Mouse (Mus musculus): ENCODE data around the gene Fstl4. TPM values are rescaled to one million over a fixed set of nuclear protein-coding genes. Genes with fewer than 3 reads are reported as not detected.

Fstl4 gene
- polyA plus RNA-seq, 1 experiment from 2014 or later = 0.95 TPM

DNA sequence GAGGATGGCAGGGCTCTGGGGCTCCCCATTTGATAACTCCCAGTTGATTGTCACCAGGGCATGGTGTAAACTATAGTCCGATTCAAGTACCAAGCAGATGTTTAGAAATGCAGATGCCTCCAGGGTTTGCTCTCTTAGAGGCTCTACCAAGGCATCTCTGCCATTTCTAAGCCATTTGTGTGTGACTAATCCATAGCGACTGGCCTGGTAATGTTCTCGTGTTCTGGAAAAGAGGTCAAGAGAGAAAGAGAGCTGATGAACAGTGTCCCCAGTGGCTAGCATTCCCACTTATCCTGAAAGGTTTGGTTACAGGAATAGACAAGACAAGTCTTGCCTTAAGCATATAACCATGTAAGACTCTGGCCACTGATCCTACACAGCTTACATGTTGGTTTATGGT is 3.5 kb downstream of the Fstl4 start:
- no peak overlapping the region for H3K27ac ChIP-seq
- no peak for ATAC-seq (ENCODE audit: insufficient number of reproducible peaks, insufficient read depth, low FRiP score, low TSS enrichment, low read depth)
- H3K4me2 ChIP-seq = no peak overlapping the region
- no peaks in the 10 kb centered on the region for H3K9me3 ChIP-seq
- H3K4me1 ChIP-seq (replicated peaks) = peaks cover 18% of the 10 kb centered on the region
- 85% methylated on average over 3 of the region's 3 CpGs for whole genome bisulfite sequencing
- H3K4me3 ChIP-seq (replicated peaks) = no peak overlapping the region
- H3K9ac ChIP-seq (replicated peaks) = no peak overlapping the region
- no peaks in the 10 kb centered on the region for H3K36me3 ChIP-seq
- H3K27me3 ChIP-seq = peaks cover 64% of the 10 kb centered on the region

DNA sequence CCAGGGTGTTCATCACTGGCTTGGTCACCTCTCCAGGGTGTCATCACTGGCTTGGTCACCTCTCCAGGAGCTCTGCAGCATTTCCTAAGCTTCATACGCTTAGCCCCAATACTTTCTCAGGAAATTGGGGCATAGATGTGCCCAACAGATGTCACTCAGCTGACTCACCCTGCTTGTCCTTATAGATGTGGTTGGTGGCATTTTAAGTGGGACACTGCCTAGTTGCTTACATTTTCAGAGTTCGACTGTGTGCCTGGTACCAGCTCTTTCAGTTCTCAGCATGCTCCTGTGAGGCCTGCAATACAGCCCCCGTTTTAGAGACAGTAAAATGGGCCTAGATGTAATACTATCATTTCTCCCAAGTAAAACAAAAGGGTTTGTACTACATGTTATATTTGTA is 8.6 kb downstream of the Fstl4 start:
- Histone ChIP-seq H3K9me3 (no peaks in the 10 kb centered on the region), H3K4me2 (no peak overlapping the region), H3K9ac (replicated peaks) (no peak overlapping the region), H3K4me3 (replicated peaks) (no peak overlapping the region), H3K36me3 (no peaks in the 10 kb centered on the region), H3K27me3 (peaks cover 33% of the 10 kb centered on the region), H3K4me1 (replicated peaks) (no peaks in the 10 kb centered on the region; the same call in 1 of the 2 replicates), H3K27ac (no peak overlapping the region)
- 78% methylated on average over 3 of the region's 3 CpGs for WGBS
- ATAC-seq (ENCODE audit: insufficient number of reproducible peaks, insufficient read depth, low FRiP score, low TSS enrichment, low read depth) = no peak

DNA sequence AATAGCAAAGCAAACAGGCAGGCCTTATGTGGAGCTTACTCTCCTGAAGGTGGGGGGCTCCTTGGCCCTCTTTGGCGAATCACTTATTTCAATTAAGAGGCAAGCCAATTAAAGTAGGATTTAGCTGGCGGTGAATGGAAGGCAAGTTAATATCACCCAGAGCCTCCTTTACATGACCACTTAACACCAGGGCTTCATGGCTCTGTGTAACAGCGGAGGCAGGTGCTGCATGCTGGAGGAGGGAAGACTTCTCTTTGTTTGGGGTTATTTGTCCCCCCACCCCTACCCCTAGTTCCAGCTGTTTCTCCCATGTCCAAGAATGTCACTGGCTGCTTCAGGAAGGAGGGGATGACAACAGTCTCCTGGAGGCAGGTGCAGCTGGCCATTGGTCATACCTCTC is 10.9 kb downstream of the Fstl4 start:
- Histone ChIP-seq H3K4me1 (replicated peaks) (no peaks in the 10 kb centered on the region; the same call in 1 of the 2 replicates), H3K9me3 (no peaks in the 10 kb centered on the region), H3K27me3 (peaks cover 18% of the 10 kb centered on the region), H3K9ac (replicated peaks) (no peak overlapping the region), H3K4me2 (no peak overlapping the region), H3K27ac (no peak overlapping the region), H3K4me3 (replicated peaks) (no peak overlapping the region), H3K36me3 (no peaks in the 10 kb centered on the region)
- WGBS = 65% methylated on average over 3 of the region's 3 CpGs
- no peak for ATAC-seq (ENCODE audit: insufficient number of reproducible peaks, insufficient read depth, low FRiP score, low TSS enrichment, low read depth)

DNA sequence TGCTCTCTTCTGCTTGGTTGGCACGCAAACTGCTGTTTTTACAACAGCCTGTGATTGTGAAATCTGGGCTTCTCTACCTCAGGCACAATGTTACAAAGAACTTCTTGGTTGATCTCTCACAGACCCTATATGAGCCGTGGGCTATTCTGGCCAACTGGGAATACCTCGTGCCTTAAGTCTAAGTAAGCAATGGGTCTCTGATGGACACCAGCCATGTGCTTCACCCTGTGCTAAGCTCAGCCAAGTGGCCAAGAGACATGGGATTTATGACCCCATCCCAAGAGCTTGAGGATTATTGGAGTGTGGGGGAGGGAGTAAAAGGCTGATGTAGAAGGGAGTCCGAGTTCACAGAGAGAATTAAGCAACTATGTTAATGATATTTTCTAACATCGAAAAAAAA is 18.0 kb downstream of the Fstl4 start:
- no peak overlapping the region for H3K27ac ChIP-seq
- no peak overlapping the region for H3K4me3 ChIP-seq (replicated peaks)
- no peak overlapping the region for H3K4me2 ChIP-seq
- no peak overlapping the region for H3K9ac ChIP-seq (replicated peaks)
- WGBS = 78% methylated on average over 5 of the region's 5 CpGs
- H3K27me3 ChIP-seq = peaks cover 4% of the 10 kb centered on the region; the same call in 1 of the 2 replicates
- H3K36me3 ChIP-seq = no peaks in the 10 kb centered on the region
- H3K9me3 ChIP-seq = no peaks in the 10 kb centered on the region
- ATAC-seq (ENCODE audit: insufficient number of reproducible peaks, insufficient read depth, low FRiP score, low TSS enrichment, low read depth) = no peak
- no peaks in the 10 kb centered on the region for H3K4me1 ChIP-seq (replicated peaks)

DNA sequence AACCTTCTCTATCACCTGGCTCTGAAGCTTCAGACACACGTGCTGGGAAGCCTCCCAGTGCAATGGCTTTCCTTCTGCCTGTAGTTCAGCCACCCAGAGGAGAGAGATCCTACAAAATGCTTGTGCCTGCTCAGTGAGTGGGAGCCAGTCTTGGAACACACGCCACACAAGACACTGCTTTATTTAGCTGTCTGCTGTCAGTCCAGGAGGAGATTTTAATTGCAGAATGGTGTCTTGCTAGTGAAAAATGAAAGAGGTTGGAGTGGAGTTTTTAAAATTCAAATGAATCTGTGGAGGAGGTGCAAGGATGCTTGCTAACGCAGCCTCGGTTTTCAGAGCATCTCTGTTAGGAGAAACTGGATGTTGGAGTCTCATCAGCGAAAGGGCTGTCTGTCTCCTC is 29.9 kb downstream of the Fstl4 start:
- Histone ChIP-seq H3K27me3 (peaks cover 6% of the 10 kb centered on the region), H3K36me3 (no peaks in the 10 kb centered on the region), H3K4me2 (no peak overlapping the region), H3K9ac (replicated peaks) (no peak overlapping the region), H3K4me3 (replicated peaks) (no peak overlapping the region), H3K9me3 (no peaks in the 10 kb centered on the region), H3K27ac (no peak overlapping the region), H3K4me1 (replicated peaks) (no peaks in the 10 kb centered on the region)
- ATAC-seq (ENCODE audit: insufficient number of reproducible peaks, insufficient read depth, low FRiP score, low TSS enrichment, low read depth) = no peak
- 81% methylated on average over 5 of the region's 5 CpGs for WGBS

DNA sequence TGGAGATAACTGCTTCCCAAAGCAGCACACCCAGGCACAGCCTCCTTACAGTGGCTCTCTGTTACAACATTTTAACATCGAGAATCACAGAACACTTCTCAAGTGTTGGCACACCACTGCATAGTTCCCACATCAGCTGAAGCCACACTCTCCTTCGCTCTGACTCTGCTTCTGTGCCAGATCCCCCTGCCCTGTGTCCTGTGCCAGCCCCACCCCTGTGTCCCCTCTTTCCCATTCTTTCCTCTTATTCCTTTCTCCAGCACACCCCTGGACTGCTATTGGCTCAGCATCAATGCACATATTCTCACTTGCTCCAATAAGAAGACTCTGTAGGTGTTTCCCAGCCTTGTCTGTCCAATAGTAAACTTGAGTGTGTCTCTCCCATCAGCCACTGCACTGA is 45.1 kb downstream of the Fstl4 start:
- ATAC-seq (ENCODE audit: insufficient number of reproducible peaks, insufficient read depth, low FRiP score, low TSS enrichment, low read depth) = no peak
- H3K9me3 ChIP-seq = no peaks in the 10 kb centered on the region

DNA sequence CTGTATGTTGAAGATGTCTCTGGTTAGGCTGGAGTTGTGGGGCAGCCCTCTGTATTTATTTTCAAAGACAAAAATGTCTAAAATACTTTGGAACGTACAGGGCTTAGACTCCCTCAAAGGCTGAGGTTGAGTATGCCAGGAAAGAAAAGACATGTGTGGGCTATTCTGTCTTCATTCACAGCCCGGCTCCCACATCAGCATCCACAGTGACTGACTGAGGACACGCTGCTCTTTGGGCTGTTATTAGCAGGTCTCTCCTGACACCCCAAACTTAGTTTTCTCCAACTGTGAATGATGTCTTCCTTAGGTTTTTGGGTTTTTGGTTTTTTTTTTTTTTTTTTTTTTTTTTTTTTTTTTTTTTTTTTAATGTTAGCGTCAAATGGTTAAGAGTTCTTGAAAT is 51.6 kb downstream of the Fstl4 start:
- WGBS = 87% methylated on average over 4 of the region's 4 CpGs
- ATAC-seq (ENCODE audit: insufficient number of reproducible peaks, insufficient read depth, low FRiP score, low TSS enrichment, low read depth) = no peak
- Histone ChIP-seq H3K9me3 (no peaks in the 10 kb centered on the region), H3K4me1 (replicated peaks) (no peaks in the 10 kb centered on the region), H3K27me3 (peaks cover 5% of the 10 kb centered on the region; the same call in 1 of the 2 replicates), H3K27ac (no peak overlapping the region), H3K9ac (replicated peaks) (no peak overlapping the region), H3K36me3 (no peaks in the 10 kb centered on the region), H3K4me3 (replicated peaks) (no peak overlapping the region), H3K4me2 (no peak overlapping the region)

More for the DNA sequence above, 45.1 kb downstream of the Fstl4 start:
- Histone ChIP-seq H3K4me1 (replicated peaks) (no peaks in the 10 kb centered on the region), H3K4me3 (replicated peaks) (no peak overlapping the region), H3K36me3 (no peaks in the 10 kb centered on the region), H3K27ac (no peak overlapping the region), H3K9ac (replicated peaks) (no peak overlapping the region), H3K4me2 (no peak overlapping the region), H3K27me3 (peaks cover 5% of the 10 kb centered on the region; the same call in 1 of the 2 replicates)
- 79% methylated on average over 2 of the region's 2 CpGs for WGBS

DNA sequence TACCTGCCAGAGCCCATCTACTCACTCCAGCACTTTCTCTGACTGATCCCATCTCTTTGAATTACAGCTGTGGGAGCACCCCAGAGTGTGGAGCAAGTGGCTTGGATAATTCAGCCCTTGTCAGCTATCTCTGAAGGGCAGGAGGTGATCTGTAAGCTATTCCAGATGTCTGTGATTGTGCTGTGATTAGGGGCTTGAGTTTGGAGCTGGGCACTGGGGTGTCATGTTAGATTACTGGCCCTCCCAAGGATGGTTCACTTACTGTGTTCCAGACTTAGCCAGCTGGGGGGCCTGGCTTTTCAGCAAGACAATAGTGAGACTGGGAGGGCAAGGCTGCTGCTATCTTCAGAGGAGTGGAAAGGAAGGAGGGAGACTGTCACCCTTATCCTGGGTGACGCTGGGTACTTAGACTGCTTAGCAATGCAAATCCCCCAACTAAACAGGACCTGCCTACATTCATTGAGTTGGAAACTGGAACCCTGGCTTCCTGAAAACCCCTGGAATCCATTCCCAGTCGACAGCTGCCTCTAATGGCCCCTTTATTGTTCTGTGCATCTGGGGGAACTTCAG is 56.0 kb downstream of the Fstl4 start:
- Histone ChIP-seq H3K9me3 (no peaks in the 10 kb centered on the region), H3K4me2 (no peak overlapping the region), H3K4me3 (replicated peaks) (no peak overlapping the region), H3K27ac (no peak overlapping the region), H3K36me3 (no peaks in the 10 kb centered on the region), H3K27me3 (no peaks in the 10 kb centered on the region), H3K9ac (replicated peaks) (no peak overlapping the region), H3K4me1 (replicated peaks) (no peaks in the 10 kb centered on the region)
- 4% methylated on average over 2 of the region's 2 CpGs for WGBS
- no peak for ATAC-seq (ENCODE audit: insufficient number of reproducible peaks, insufficient read depth, low FRiP score, low TSS enrichment, low read depth)

DNA sequence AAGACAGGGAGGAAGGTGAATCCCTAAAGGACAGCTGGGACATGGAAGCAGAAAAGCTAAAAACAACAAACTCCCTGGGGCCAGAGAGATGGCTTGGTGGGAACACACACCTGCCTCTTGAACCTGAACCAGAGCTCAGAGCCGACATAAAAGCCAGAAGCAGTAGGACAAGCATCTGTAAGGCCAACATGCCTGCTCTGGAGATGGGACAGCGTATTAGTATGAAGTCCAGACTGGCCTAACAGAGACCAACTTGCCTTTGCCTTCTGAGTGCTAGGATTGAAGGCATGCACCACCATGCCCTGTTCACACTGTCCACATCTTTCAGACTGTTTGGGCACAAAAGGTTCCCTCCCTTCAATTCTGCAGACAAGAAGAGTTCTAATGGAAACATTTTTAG is 62.2 kb downstream of the Fstl4 start:
- Histone ChIP-seq H3K9ac (replicated peaks) (no peak overlapping the region), H3K4me3 (replicated peaks) (no peak overlapping the region), H3K4me2 (no peak overlapping the region), H3K4me1 (replicated peaks) (no peaks in the 10 kb centered on the region), H3K27me3 (peaks cover 6% of the 10 kb centered on the region), H3K36me3 (no peaks in the 10 kb centered on the region), H3K9me3 (no peaks in the 10 kb centered on the region), H3K27ac (no peak overlapping the region)
- no peak for ATAC-seq (ENCODE audit: insufficient number of reproducible peaks, insufficient read depth, low FRiP score, low TSS enrichment, low read depth)
- 86% methylated on average over 2 of the region's 2 CpGs for WGBS

DNA sequence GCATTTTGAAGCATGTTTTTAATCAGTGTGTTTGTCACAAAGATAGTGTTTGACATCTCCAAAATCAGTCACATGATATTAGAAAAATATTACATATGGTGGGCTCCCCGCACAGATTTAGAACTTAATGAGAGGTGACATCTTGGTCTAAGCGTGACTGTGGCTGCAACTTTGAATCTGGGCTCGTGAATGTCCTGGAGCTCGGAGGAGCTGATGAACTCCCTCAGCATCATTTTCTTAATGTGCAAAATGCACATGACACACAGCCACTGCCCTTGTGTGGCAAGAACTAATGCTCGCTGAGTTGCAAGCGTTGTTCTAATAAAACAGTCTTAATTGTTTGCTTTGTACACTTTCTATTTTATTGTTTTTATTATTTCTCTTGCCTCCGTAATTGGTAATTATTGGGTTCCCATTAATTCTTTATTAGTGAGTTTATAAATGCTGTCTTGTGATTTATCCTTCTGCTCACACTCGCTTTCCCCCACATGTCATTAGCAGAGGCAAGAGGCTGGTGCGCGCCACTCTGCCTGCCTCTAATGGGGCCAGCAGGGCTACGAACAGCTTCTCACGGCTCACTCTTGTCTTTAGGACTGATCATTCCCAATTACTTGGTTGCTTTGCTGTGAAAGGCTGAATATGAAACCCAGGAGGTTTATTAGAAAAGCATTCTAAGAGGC is 67.3 kb downstream of the Fstl4 start:
- H3K27ac ChIP-seq = no peak overlapping the region
- H3K27me3 ChIP-seq = peaks cover 6% of the 10 kb centered on the region
- H3K36me3 ChIP-seq = no peaks in the 10 kb centered on the region
- H3K9ac ChIP-seq (replicated peaks) = no peak overlapping the region
- no peaks in the 10 kb centered on the region for H3K9me3 ChIP-seq
- 0 out of 2 replicates have a peak, but pooled peaks cover 4% of the 10 kb centered on the region for H3K4me1 ChIP-seq (replicated peaks)
- ATAC-seq (ENCODE audit: insufficient number of reproducible peaks, insufficient read depth, low FRiP score, low TSS enrichment, low read depth) = no peak
- H3K4me3 ChIP-seq (replicated peaks) = no peak overlapping the region
- WGBS = 34% methylated on average over 12 of the region's 12 CpGs
- no peak overlapping the region for H3K4me2 ChIP-seq

DNA sequence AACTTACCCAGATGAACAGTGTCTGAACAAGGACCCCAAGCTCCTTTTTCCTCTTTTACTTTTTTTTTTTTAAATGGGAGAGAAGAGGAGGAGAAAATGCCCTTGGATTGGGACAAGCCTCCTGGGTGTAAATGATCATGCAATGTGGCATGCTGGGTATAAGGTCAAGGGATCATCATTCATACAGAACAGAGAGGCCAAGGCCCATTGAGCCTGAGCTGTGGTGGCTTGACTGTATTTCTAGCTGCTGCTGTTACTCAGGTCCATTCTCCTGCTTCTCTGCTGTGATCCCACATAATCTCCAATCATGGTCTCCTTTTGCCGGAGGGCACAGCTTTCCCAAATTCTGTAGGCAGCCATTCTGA is 67.9 kb downstream of the Fstl4 start:
- Histone ChIP-seq H3K27me3 (peaks cover 6% of the 10 kb centered on the region), H3K9ac (replicated peaks) (no peak overlapping the region), H3K4me1 (replicated peaks) (0 out of 2 replicates have a peak, but pooled peaks cover 4% of the 10 kb centered on the region), H3K4me3 (replicated peaks) (no peak overlapping the region), H3K9me3 (no peaks in the 10 kb centered on the region), H3K4me2 (no peak overlapping the region), H3K36me3 (no peaks in the 10 kb centered on the region), H3K27ac (no peak overlapping the region)
- no peak for ATAC-seq (ENCODE audit: insufficient number of reproducible peaks, insufficient read depth, low FRiP score, low TSS enrichment, low read depth)
- WGBS = 94% methylated on average over 1 of the region's 1 CpGs

DNA sequence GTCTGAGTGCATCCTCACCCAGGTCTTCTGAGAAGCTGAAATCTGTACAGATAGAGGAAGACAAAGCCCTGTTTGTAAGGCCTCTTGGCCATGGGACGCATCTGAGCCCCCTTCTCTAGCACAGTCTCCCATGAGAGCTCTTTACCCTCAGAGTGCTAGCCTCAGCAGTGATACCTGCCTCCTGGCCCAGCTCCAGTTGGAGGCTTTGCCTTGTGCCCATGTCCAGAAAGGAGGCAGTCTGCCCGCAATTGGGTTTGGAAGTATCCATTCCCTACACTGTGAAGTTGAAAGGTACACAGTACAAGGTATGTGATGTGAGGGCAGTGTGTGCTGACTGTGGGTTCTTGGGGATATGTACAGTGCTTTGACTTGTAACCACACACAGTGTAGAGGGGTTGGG is 84.3 kb downstream of the Fstl4 start:
- ATAC-seq (ENCODE audit: insufficient number of reproducible peaks, insufficient read depth, low FRiP score, low TSS enrichment, low read depth) = no peak
- no peak overlapping the region for H3K9ac ChIP-seq (replicated peaks)
- WGBS = 80% methylated on average over 2 of the region's 2 CpGs

More for the DNA sequence above, 84.3 kb downstream of the Fstl4 start:
- H3K4me1 ChIP-seq (replicated peaks) = peaks cover 18% of the 10 kb centered on the region
- no peaks in the 10 kb centered on the region for H3K9me3 ChIP-seq
- H3K27me3 ChIP-seq = no peaks in the 10 kb centered on the region
- H3K27ac ChIP-seq = 0 out of 2 replicates have a peak overlapping the region, but pooled peaks have one; percentile 7
- no peaks in the 10 kb centered on the region for H3K36me3 ChIP-seq
- H3K4me3 ChIP-seq (replicated peaks) = no peak overlapping the region
- H3K4me2 ChIP-seq = no peak overlapping the region

Data from limb, embryonic 12.5 days (tissue).